Mouse (Mus musculus) urinary bladder, postnatal 14 days (tissue): ENCODE data around the gene Tex45.

Experiments
- DNase-seq: peaks from one replicate; pipeline ENCODE4 v3.0.0; 2021; ENCODE audit warnings: low spot score

The Tex45 gene

GRCm38 (mm10) chr8:3470562-3470961 lies at the start of gene Tex45:
Tex45 (plus strand) TSS chr8:3470862.
- no peak for DNase-seq

- DNase-seq = no peak
These were observed 49.2 kb upstream of the Tex45 start for GRCm38 (mm10) chr8:3421507-3421906.

DNA sequence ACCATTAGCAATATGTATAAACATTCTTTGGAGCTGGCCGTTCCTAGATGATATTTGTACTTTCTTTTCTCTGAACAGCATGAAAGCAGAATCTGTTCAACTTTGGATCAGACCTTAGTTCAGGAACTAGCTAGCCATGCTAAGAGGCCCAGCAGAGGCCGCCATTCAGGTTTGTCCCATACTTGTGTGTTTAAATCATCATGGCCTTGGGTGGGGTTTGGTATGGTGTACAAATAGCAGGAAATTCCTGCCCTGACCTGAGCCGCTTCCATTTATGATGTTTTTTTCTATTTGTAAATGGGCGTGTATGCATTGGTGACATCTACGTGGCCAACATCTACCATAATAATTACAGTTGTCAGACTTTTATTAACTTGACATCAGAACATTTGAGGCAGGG lies 45.4 kb upstream of the Tex45 start:
- DNase-seq = peak; percentile 63

GRCm38 (mm10) chr8:3426211-3426610 lies 44.5 kb upstream of the Tex45 start:
- no peak for DNase-seq

- no peak for DNase-seq
These were observed 42.2 kb upstream of the Tex45 start for GRCm38 (mm10) chr8:3428426-3428825.

- DNase-seq = peak; percentile 92
These were observed 40.7 kb upstream of the Tex45 start for GRCm38 (mm10) chr8:3429966-3430365.

DNA sequence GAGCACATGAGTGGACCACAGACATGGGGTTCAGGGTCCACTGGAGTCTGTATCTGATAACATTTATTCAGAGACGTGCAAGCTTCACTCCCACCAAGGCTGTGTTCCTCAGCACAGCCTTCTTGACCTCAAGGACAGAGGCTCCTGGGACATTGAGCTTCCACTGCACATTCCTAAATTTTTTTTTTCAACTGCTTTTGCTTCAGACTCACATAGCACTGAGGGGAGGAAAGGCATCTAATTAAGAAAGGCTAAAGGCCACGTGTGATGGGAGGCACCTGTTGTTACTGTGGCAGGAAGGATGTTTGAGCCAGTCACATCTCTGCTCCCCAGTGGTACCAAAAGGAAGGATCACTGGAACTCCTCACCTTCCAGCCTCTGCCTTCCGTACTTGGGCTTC lies 39.5 kb upstream of the Tex45 start:
- no peak for DNase-seq

DNA sequence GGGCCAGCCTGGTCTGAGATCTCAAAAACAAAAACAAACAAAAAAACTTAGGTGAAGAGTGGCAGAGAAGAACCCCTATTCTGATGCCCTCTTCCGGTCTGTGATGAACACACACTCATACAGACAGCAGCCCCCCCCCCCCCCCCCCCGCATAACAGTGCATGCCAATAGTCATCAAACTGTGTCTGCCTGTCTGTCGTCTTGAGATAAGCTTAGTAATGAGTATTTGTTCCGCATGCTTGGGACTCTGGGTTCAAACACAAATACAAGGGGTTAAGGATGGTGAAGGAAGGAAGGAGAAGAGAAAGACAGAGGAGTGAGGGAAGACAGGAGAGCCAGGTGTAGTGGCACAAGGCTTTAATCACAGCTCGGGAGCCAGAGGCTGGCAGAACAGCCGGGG lies 34.2 kb upstream of the Tex45 start:
- DNase-seq = no peak

DNA sequence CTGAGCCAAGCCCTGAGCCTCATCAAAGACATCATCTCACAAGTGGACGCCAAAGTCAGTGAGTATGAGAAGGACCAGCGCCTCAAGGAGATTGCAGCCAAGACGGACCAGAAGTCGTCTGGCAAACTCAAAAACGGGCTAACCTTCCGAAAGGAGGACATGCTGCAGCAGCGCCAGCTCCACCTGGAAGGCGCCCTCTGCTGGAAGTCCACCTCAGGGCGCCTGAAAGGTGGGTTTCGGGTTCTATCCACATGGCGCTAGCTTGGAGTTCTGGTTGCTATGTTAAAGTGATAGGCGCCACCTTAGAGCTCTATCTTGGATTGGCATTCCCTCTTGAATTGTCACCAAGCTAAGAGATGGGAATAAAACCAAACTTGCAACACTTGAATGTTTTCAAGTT lies 31.2 kb upstream of the Tex45 start:
- no peak for DNase-seq

DNA sequence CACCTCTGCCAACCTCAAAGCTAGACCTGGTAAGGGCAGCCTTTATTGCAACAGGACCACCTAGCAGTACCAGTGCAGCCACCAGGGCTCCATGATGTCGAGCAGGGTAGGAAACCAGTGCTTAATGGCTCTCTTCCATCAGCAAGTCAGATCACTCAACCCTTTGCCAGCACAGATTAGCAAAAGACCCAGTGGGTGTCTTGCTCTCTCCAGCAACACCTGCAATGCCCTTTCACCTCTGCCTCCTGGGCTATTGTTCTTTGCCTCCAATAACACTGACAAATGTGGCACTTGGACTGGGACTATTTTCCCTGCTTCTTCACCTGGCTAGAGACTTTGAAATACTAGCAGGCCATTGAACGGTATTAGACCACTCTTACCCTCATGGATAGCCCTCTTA lies 21.4 kb upstream of the Tex45 start:
- no peak for DNase-seq

GRCm38 (mm10) chr8:3450670-3451069 lies 20.0 kb upstream of the Tex45 start:
- peak; percentile 64 for DNase-seq

GRCm38 (mm10) chr8:3451992-3452391 lies 18.7 kb upstream of the Tex45 start:
- DNase-seq = no peak

- DNase-seq = no peak
These were observed 7.4 kb upstream of the Tex45 start for GRCm38 (mm10) chr8:3463248-3463647.

- peak; percentile 49 for DNase-seq
These were observed 6.4 kb upstream of the Tex45 start for GRCm38 (mm10) chr8:3464309-3464708.

DNA sequence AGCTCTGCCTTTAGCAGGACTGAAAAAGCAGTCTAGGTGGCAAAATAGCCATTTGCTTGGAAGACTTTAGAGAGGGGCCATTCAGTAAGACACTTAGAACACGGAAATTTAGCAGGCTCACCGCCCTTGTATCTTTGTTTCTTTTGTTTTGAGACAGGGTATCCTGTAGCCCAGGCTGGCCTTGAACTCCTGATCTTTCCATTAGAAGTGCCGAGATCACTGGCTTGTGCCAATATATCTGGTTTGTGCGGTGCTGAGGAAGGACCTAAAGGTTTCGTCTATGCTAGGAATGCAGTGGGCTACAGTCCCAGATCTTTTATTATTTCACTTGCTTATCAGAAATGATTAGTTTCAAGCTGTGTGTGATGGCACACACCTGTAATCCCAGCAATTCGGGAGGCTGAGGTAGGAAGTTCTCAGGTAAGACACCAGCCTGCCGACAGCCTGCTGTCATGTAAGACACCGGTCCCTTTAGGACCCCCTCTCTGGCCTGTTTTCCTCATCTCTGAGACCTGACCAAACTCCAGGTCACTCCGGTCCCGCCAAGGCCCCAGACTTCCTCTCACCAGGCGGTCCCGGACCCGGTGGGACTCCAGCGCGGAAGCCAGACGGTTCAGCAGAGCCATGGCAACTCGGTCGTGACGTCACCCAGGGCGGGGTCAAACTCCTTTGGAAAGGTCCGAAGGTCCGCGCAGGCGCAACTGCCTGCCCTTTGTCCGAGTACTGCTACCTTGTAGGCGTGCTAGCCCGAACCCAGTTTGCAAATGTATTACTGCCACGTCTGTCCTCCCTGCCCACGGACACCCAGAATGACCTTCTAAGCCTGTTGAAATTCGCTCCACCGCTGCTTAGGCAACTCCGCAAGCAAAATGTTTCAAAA lies 3.4 kb upstream of the Tex45 start, which contains the start of gene Pex11g:
Gene Pex11g, minus strand, starts transcription at position 675 of the 880 bp plus-strand sequence.
- peak; percentile 100 for DNase-seq

DNA sequence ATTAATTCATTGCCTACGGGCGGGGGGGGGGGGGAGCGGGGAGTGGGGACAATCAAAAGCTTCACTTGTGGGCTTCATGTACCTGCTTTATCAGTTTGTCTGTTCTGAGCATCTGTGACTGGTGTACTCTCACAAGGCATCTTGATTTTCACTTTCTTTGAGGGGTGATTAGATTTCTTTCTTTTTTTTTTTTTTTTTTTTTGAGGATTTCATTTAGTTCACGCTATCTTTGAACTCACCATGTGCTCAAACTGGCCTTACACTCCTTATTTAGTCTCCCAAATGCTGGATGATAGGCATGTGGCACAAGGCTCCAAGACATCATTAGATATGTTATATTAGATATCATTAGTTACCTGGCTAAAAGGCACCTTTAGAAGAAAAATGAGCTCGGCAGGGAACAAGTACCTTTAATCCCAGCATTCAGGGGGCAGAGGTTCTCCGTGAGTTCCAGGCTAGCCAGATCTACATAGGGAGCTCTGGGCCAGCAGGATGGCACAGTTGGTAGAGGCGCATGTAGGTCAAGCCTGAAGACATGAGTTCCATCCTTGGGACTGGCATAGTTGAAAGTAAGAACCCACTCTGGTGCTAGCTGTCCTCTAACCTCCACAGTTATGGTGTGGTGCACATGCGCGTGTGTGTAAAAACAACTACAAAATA lies 2.6 kb upstream of the Tex45 start:
- DNase-seq = no peak

GRCm38 (mm10) chr8:3468838-3469237 lies 1.8 kb upstream of the Tex45 start:
- no peak for DNase-seq

DNA sequence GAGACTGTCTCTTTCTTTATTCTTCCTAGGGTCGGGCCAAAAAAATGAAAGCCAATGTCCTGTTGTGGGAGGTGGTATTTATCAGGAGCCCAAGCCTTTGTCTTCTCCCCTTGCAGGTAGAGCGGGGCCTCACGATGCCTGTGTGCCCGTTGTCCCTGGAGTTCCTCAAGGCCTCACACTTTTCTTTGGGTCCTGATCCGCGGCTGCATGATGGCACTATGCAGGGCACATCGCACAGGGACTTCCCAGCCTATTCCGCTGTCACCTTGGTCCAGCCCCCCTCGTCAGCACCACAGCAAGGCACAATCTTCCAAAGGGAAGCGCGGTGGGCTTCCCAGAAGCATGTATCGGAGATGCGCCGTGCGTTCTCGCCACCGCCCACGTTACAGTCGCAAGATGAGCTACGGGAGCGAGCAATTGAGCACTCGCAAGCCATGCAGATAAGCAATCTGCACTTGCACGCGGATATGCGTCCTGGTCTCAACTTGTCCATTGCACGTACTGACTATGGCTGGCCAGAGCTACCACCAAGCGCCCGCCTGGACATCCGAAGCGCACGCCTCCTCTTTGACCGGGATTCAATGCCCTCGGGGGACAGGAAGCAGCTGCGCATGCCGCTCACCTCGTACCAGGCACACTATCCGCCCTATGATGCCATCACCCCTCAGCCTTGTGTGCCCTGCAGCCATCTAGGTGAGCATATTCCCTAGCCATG lies 5.2 kb downstream of the Tex45 start:
- no peak for DNase-seq

- DNase-seq = no peak
These were observed 9.6 kb downstream of the Tex45 start for GRCm38 (mm10) chr8:3480221-3480785.

DNA sequence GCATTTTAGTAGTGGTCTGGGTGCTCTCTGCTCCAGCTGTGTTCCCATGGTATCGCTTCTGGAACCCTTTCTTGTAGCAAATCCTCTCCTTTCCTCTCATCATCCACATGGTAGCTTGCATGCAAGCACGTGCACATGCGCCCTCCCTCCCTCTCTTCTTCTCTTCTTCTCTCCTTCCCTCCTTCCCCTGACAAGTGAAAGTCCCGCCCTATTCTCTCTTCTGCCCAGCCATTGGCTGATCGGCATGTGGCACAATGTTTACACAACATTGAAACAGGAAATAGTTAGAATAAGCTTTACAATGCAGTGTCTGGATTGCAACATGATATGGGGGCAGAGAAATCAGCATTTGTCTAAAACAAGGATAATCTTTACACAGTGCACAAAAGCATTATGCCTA lies 10.9 kb downstream of the Tex45 start:
- DNase-seq = no peak

- DNase-seq = no peak
These were observed 11.6 kb downstream of the Tex45 start for GRCm38 (mm10) chr8:3482240-3482740.

DNA sequence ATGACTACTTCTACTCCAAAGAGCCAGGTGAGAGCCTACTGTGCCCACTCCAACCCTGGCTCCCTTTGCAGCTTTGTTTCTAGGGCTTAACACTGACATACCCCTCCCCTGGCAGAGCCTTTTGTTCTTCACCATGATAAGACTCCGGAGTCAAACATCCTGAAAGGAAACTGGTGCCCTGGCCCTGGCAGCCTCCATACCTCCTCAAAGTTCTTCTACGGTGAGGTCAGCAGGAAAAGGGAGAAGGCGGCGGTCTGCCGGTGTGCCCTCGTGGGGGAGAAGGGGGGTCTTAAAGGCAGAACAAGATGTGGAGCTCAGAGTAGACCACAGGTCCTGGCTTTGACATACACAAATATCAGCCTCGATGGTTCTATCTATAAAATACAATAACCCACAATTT lies 12.9 kb downstream of the Tex45 start:
- DNase-seq = no peak
